Mouse (Mus musculus): ENCODE measurements around the gene Nek6. TPM values are rescaled to one million over a fixed set of nuclear protein-coding genes. Genes with fewer than 3 reads are reported as not detected.

The Nek6 gene
- 2.9 TPM for polyA plus RNA-seq (2017; shearing (Covaris generic))

GRCm38 (mm10) chr2:38511487-38512307, at the start of gene Nek6:
Gene Nek6, plus strand, starts transcription at chr2:38511643.

DNA sequence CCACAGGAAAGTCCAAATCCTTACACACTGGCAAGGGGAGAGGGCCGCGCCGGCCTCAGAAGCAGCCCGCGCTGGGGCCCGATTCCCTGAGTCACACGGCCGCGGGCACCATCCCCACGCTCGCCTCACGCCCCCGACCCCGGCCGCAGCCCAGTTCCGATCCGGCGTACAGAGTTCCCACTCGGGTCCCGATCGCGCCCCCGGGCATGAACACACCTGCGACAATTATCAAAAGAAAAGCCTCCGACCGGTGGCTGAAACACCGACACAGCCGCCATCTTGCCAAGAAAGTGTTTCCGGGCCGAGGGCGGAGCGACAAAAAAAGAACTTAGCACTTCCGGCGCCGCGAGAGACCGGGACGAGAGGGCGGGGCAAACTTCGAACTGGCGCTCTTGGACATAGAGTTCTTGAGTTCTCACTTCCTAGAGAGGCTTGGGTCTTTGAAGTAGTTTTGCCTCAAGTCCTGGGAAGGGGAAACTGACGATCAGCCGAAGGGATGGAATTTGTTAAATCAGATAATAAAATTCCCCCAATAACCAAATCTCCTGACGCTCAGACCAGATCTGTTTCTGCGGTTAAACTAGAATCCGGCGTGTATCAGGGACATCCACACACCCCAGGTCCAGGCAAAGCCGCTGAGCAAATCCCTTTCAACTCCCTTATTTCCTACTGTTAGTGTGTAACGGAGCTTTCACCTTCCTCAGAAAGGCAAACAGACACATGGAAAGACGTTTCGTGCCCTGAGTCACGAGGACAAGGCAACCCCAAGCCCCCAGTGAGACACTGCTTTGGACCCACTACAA, 132.4 kb downstream of the Nek6 start, which contains the start of gene Psmb7:
Gene Psmb7, minus strand, starts transcription at position 463 of the 803 bp plus-strand sequence.

Other genes starting within 250 kb of the Nek6 start
- 21.0 TPM for gene Dennd1a, start 224.3 kb upstream of the Nek6 start, polyA plus RNA-seq (2017; shearing (Covaris generic))
- gene Lhx2, start 172.4 kb upstream of the Nek6 start, polyA plus RNA-seq (2017; shearing (Covaris generic)): not detected
- gene Psmb7, start 132.4 kb downstream of the Nek6 start, polyA plus RNA-seq (2017; shearing (Covaris generic)): 95.3 TPM
- not detected for gene Nr5a1, start 202.9 kb downstream of the Nek6 start, polyA plus RNA-seq (2017; shearing (Covaris generic))

All from inflammation-experienced regulatory T-cells, adult 16 weeks (primary cell).